Mouse (Mus musculus): ENCODE measurements around the gene Fgf2.

Fgf2 gene

GRCm38 (mm10) chr3:37350386-37350785, 2.2 kb downstream of the Fgf2 start:
- in situ Hi-C loops (cut with MboI; ENCODE audit: unreplicated experiment in 2 of 2), result no loop called here

GRCm38 (mm10) chr3:37353951-37354481, 5.9 kb downstream of the Fgf2 start:
- in situ Hi-C loops (cut with MboI; ENCODE audit: unreplicated experiment in 2 of 2), result no loop called here

GRCm38 (mm10) chr3:37354737-37355136, 6.6 kb downstream of the Fgf2 start:
- in situ Hi-C loops (cut with MboI; ENCODE audit: unreplicated experiment in 2 of 2), result no loop called here

GRCm38 (mm10) chr3:37360729-37361128, 12.6 kb downstream of the Fgf2 start:
- in situ Hi-C loops (cut with MboI; ENCODE audit: unreplicated experiment in 2 of 2), result no loop called here

- in situ Hi-C loops (cut with MboI; ENCODE audit: unreplicated experiment in 2 of 2), result no loop called here
These were observed 17.0 kb downstream of the Fgf2 start for GRCm38 (mm10) chr3:37365144-37365543.

GRCm38 (mm10) chr3:37365976-37366375, 17.8 kb downstream of the Fgf2 start:
- in situ Hi-C loops (cut with MboI; ENCODE audit: unreplicated experiment in 2 of 2), result no loop called here

- in situ Hi-C loops (cut with MboI; ENCODE audit: unreplicated experiment in 2 of 2), result no loop called here
These were observed 18.4 kb downstream of the Fgf2 start for GRCm38 (mm10) chr3:37366381-37367053.

GRCm38 (mm10) chr3:37370407-37370806, 22.3 kb downstream of the Fgf2 start:
- in situ Hi-C loops (cut with MboI; ENCODE audit: unreplicated experiment in 2 of 2), result no loop called here

- in situ Hi-C loops (cut with MboI; ENCODE audit: unreplicated experiment in 2 of 2), result no loop called here
These were observed 25.6 kb downstream of the Fgf2 start for GRCm38 (mm10) chr3:37373712-37374111.

GRCm38 (mm10) chr3:37377926-37378325, 29.8 kb downstream of the Fgf2 start:
- in situ Hi-C loops (cut with MboI; ENCODE audit: unreplicated experiment in 2 of 2), result no loop called here

- in situ Hi-C loops (cut with MboI; ENCODE audit: unreplicated experiment in 2 of 2), result no loop called here
These were observed 30.3 kb downstream of the Fgf2 start for GRCm38 (mm10) chr3:37378412-37378811.

- in situ Hi-C loops (cut with MboI; ENCODE audit: unreplicated experiment in 2 of 2), result no loop called here
These were observed 31.1 kb downstream of the Fgf2 start for GRCm38 (mm10) chr3:37379201-37379600.

GRCm38 (mm10) chr3:37379930-37380881, 32.1 kb downstream of the Fgf2 start:
- in situ Hi-C loops (cut with MboI; ENCODE audit: unreplicated experiment in 2 of 2), result no loop called here

- in situ Hi-C loops (cut with MboI; ENCODE audit: unreplicated experiment in 2 of 2), result no loop called here
These were observed 33.3 kb downstream of the Fgf2 start for GRCm38 (mm10) chr3:37381457-37381856.

- in situ Hi-C loops (cut with MboI; ENCODE audit: unreplicated experiment in 2 of 2), result no loop called here
These were observed 35.1 kb downstream of the Fgf2 start for GRCm38 (mm10) chr3:37383096-37383765.

GRCm38 (mm10) chr3:37387310-37387709, 39.2 kb downstream of the Fgf2 start:
- in situ Hi-C loops (cut with MboI; ENCODE audit: unreplicated experiment in 2 of 2), result no loop called here

- in situ Hi-C loops (cut with MboI; ENCODE audit: unreplicated experiment in 2 of 2), result no loop called here
These were observed 48.9 kb downstream of the Fgf2 start for GRCm38 (mm10) chr3:37396930-37397608.

- in situ Hi-C loops (cut with MboI; ENCODE audit: unreplicated experiment in 2 of 2), result no loop called here
These were observed 49.5 kb downstream of the Fgf2 start for GRCm38 (mm10) chr3:37397646-37398045.

- in situ Hi-C loops (cut with MboI; ENCODE audit: unreplicated experiment in 2 of 2), result no loop called here
These were observed 50.7 kb downstream of the Fgf2 start for GRCm38 (mm10) chr3:37398661-37399395.
